Mouse (Mus musculus): ENCODE measurements around the gene Gm20854.
"Not testable (repeated sequence)": the region's sequence is repeated elsewhere in the genome, so short reads cannot be mapped to it uniquely, and the experiment has no call there.

Gm20854 gene

DNA sequence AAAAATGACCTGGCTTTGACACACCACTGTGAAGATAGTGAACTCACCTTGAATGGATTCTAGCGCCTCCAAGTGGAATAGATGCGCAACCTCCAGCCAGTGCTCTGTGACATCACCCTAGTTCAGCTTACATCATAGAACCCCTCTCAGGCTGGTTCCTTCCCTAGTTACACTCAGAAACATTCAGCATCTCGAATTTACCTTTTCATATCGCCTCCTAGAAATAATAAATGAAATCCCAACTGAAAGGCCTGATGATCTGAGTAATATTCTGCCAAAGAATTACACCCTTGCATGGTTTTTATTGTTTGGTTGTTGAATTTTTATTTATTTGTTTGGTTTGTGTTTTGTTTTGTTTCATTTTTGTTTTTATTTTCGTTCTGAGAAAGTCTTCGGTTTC lies at the start of gene Gm20854:
TSS of gene Gm20854 (minus strand) at position 101 of the 400 bp plus-strand sequence.
- in situ Hi-C loops (cut with MboI, MseI): not testable (repeated sequence)
